In the genomic region with DNA sequence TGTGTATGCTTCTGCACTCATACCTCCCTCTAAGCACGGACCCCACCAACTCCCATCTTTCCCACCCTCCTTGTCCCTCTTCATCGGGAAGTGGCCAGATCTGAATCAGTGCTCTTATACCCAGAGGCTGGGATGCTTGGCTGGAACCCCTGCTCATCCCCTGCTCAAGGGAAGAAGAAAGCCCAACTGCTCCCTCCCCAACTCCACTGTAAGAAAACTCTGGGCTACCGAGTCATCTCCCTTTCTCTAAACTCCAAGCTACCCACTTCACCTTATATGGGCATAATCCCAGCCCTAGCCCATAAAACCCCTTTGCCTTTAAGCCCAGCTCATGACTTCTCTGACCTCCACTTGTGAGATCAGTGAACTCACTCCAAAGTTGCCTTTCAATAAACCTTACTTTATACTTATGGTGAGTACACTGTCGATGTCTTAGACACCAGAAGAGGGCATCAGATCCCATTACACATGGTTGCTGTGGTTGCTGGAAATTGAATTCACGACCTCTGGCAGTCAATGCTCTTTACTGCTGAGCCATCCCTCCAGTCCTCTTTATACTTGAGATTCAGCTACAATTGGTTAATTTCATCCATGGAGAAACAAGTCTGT, we compare ENCODE assay signal across 26 mouse cellular contexts. TPM values are rescaled to one million over a fixed set of nuclear protein-coding genes. Genes with fewer than 3 reads are reported as not detected.
"Had no signal": no experiment of that assay in that cellular context is flagged by ENCODE, and none has a peak within 500 bp of the region (broad histone marks: within the 10 kb centered on the region; RNA-seq: fewer than 3 reads in every experiment).

No protein-coding gene starts in this region.

- H3K9me3 ChIP-seq: kidney, embryonic 15.5 days; lung, embryonic 15.5 days; midbrain, embryonic 13.5 days; neural tube, embryonic 13.5 days; stomach, embryonic 15.5 days had no signal

- H3K4me3 ChIP-seq: kidney, embryonic 15.5 days; left cerebral cortex, adult 2 months; lung, embryonic 15.5 days; midbrain, embryonic 13.5 days; myocyte; neural tube, embryonic 13.5 days; stomach, embryonic 15.5 days had no signal

- H3K27ac ChIP-seq: kidney, embryonic 15.5 days; left cerebral cortex, adult 2 months; liver, embryonic 14.5 days; lung, embryonic 15.5 days; macrophage; midbrain, embryonic 13.5 days; neural tube, embryonic 13.5 days; stomach, embryonic 15.5 days had no signal

- H3K27me3 ChIP-seq: kidney, embryonic 15.5 days; lung, embryonic 15.5 days; midbrain, embryonic 13.5 days; neural tube, embryonic 13.5 days; stomach, embryonic 15.5 days had no signal

- H3K36me3 ChIP-seq: kidney, embryonic 15.5 days; lung, embryonic 15.5 days; midbrain, embryonic 13.5 days; neural tube, embryonic 13.5 days; stomach, embryonic 15.5 days had no signal

- H3K4me2 ChIP-seq: kidney, embryonic 15.5 days; lung, embryonic 15.5 days; midbrain, embryonic 13.5 days; neural tube, embryonic 13.5 days; stomach, embryonic 15.5 days had no signal

- H3K9ac ChIP-seq: kidney, embryonic 15.5 days; liver, embryonic 14.5 days; lung, embryonic 15.5 days; midbrain, embryonic 13.5 days; neural tube, embryonic 13.5 days; stomach, embryonic 15.5 days had no signal

- ATAC-seq: intestine, embryonic 16.5 days; midbrain, embryonic 13.5 days; midbrain, embryonic 16.5 days had no signal

- DNase-seq: kidney, adult 2 months; kidney, postnatal 14 days; kidney, postnatal 4 days; layer of hippocampus, adult 9-11 months; layer of hippocampus, postnatal 36 days; lung, adult 18-20 months; lung, postnatal 14 days; retina, postnatal 1 day; right cerebral cortex, postnatal 25 days; spleen, adult 18-20 months; thymus, postnatal 25 days had no signal

- H3K4me1 ChIP-seq: kidney, embryonic 15.5 days; lung, embryonic 15.5 days; stomach, embryonic 15.5 days had no signal

RNA-seq across cellular contexts. Expression of a gene that starts 8.3 kb away (rescaled TPM):
- polyA plus RNA-seq: intestine, embryonic 16.5 days; kidney, adult 2 months; kidney, embryonic 15.5 days; limb, embryonic 11.5 days; limb, embryonic 14.5 days; liver, adult 2 months; liver, embryonic 14.5 days; lung, embryonic 15.5 days; macrophage; midbrain, embryonic 13.5 days; midbrain, embryonic 16.5 days; myocyte; neural tube, embryonic 13.5 days; stomach, embryonic 15.5 days; thymus, postnatal 0 days had no signal

RNA-seq across cellular contexts. Expression of a gene that starts 22.1 kb away (rescaled TPM):
- polyA plus RNA-seq: liver, adult 2 months; liver, embryonic 14.5 days; macrophage; midbrain, embryonic 13.5 days; midbrain, embryonic 16.5 days; myocyte; neural tube, embryonic 13.5 days had no signal
